Mouse (Mus musculus): Measurements from ENCODE around the gene Hist2h2ab.

DNA sequence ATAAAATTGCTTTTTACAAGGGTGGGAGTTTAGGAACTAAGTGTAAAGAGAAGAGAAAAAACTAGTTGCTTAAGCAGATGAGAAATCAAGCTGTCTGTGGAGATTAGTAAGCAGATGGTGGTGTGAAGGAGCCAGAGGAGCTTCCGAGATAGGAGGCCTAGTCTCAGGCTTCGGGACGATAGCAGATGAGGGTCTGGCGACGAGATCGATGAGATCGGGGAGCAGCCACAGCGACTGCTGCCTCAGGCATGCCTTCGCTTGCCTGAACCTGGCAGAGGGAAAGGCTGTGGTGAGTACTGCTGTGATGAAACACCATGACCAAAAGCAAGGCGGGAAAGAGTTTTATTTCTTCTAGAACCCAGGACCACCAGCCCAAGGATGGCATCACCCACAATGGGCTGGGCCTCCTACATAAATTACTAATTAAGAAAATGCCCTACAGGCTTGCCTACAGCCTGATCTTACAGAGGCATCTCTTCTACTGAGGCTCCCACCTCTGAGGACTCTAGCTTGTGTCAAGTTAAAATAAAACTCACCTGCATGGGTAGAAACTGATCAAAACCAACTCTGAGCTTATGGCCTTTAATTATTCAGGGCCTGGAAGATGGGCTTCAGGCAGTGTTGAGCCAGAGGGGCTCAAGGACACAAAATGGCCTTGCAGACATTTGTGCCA lies 35.2 kb downstream of the Hist2h2ab start:
- TF ChIP-seq CTCF (IDR thresholded peaks at IDR 0.05; ENCODE audit: low read depth) (no peak), EP300 (IDR thresholded peaks at IDR 0.05; ENCODE audit: low read depth) (no peak)
